Mouse (Mus musculus) kidney, adult 9 months (tissue): ENCODE data around the gene Abhd17c.
"Not testable (repeated sequence)": the region's sequence is repeated elsewhere in the genome, so short reads cannot be mapped to it uniquely, and the experiment has no call there.

Source experiments
- DNase-seq: peaks from one replicate; pipeline ENCODE4 v3.0.0; 2022

Abhd17c gene

GRCm38 (mm10) chr7:84151001-84151959 is at the start of gene Abhd17c:
TSS of gene Abhd17c (minus strand) at chr7:84151893.
- DNase-seq, result peak; percentile 53

GRCm38 (mm10) chr7:84197208-84197860 is 45.6 kb upstream of the Abhd17c start:
- DNase-seq, result no peak

- DNase-seq, result no peak
Measured at GRCm38 (mm10) chr7:84196221-84196620, 44.5 kb upstream of the Abhd17c start.

GRCm38 (mm10) chr7:84192256-84192655 is 40.6 kb upstream of the Abhd17c start:
- DNase-seq, result no peak

GRCm38 (mm10) chr7:84191476-84191875 is 39.8 kb upstream of the Abhd17c start:
- DNase-seq, result no peak

- no peak for DNase-seq
Measured at GRCm38 (mm10) chr7:84188196-84188595, 36.5 kb upstream of the Abhd17c start.

- DNase-seq, result no peak
Measured at GRCm38 (mm10) chr7:84185196-84185595, 33.5 kb upstream of the Abhd17c start.

GRCm38 (mm10) chr7:84184703-84185102 is 33.0 kb upstream of the Abhd17c start:
- DNase-seq, result no peak

- not testable (repeated sequence) for DNase-seq
Measured at GRCm38 (mm10) chr7:84178809-84179208, 27.1 kb upstream of the Abhd17c start.

- no peak for DNase-seq
Measured at GRCm38 (mm10) chr7:84174655-84175448, 23.2 kb upstream of the Abhd17c start.

- no peak for DNase-seq
Measured at GRCm38 (mm10) chr7:84173394-84173793, 21.7 kb upstream of the Abhd17c start.

- DNase-seq, result peak; percentile 95
Measured at GRCm38 (mm10) chr7:84171177-84171787, 19.6 kb upstream of the Abhd17c start.

- DNase-seq, result no peak
Measured at GRCm38 (mm10) chr7:84168355-84168754, 16.7 kb upstream of the Abhd17c start.

- peak; percentile 54 for DNase-seq
Measured at GRCm38 (mm10) chr7:84166721-84167419, 15.2 kb upstream of the Abhd17c start.

GRCm38 (mm10) chr7:84166007-84166406 is 14.3 kb upstream of the Abhd17c start:
- DNase-seq, result no peak

- DNase-seq, result peak; percentile 28
Measured at GRCm38 (mm10) chr7:84165288-84165687, 13.6 kb upstream of the Abhd17c start.

- DNase-seq, result peak; percentile 54
Measured at GRCm38 (mm10) chr7:84164880-84165279, 13.2 kb upstream of the Abhd17c start.

GRCm38 (mm10) chr7:84164419-84164818 is 12.7 kb upstream of the Abhd17c start:
- no peak for DNase-seq

GRCm38 (mm10) chr7:84163585-84163984 is 11.9 kb upstream of the Abhd17c start:
- no peak for DNase-seq

GRCm38 (mm10) chr7:84159414-84159813 is 7.7 kb upstream of the Abhd17c start:
- DNase-seq, result no peak

GRCm38 (mm10) chr7:84153821-84154220 is 2.1 kb upstream of the Abhd17c start:
- peak; percentile 23 for DNase-seq

GRCm38 (mm10) chr7:84152821-84153220 is 1.1 kb upstream of the Abhd17c start:
- peak; percentile 25 for DNase-seq
